Mouse (Mus musculus) forebrain, embryonic 11.5 days (tissue): ENCODE results near the gene Dpep2nb. TPM values are rescaled to one million over a fixed set of nuclear protein-coding genes. Genes with fewer than 3 reads are reported as not detected.
"Not testable (repeated sequence)": the region's sequence is repeated elsewhere in the genome, so short reads cannot be mapped to it uniquely, and the experiment has no call there.

Source experiments
- ATAC-seq: fragments of 200-750 bp; cut with Nextera tagmentation; replicated peaks from 2 replicates; pipeline ENCODE4 v1.8.0; 2017; ENCODE audit warnings: moderate TSS enrichment; ENCODE audit not compliant: low FRiP score
- DNase-seq: peaks from one replicate; pipeline ENCODE4 v3.0.0-alpha.2; 2017; ENCODE audit warnings: low spot score
- H3K27ac ChIP-seq: fragments of 300-500 bp; sonication (generic); 2 replicates; pipeline ENCODE4 v1.5.1; 2014; ENCODE audit warnings: low read depth, low read length
- H3K27me3 ChIP-seq: fragments of 300-500 bp; sonication (generic); 2 replicates; pipeline ENCODE4 v1.6.1; 2014; ENCODE audit warnings: mild to moderate bottlenecking, low read length, mixed read lengths; ENCODE audit not compliant: control insufficient read depth, insufficient read depth
- H3K36me3 ChIP-seq: fragments of 300-500 bp; sonication (generic); 2 replicates; pipeline ENCODE4 v1.6.1; 2014; ENCODE audit warnings: mild to moderate bottlenecking, low read length, moderate library complexity, mixed read lengths; ENCODE audit not compliant: control insufficient read depth, insufficient read depth
- H3K4me1 ChIP-seq: fragments of 300-500 bp; sonication (generic); replicated peaks from 2 replicates; pipeline ENCODE4 v1.6.1; 2014; ENCODE audit warnings: low read length, mixed read lengths; ENCODE audit not compliant: control insufficient read depth, insufficient read depth
- H3K4me2 ChIP-seq: fragments of 300-500 bp; sonication (generic); 2 replicates; pipeline ENCODE4 v1.6.1; 2014; ENCODE audit warnings: low read depth, mild to moderate bottlenecking, low read length, moderate library complexity, mixed read lengths; ENCODE audit not compliant: severe bottlenecking
- H3K4me3 ChIP-seq: fragments of 300-500 bp; sonication (generic); 2 replicates; pipeline ENCODE4 v1.5.1; 2014; ENCODE audit warnings: low read depth, low read length
- H3K9ac ChIP-seq: fragments of 300-500 bp; sonication (generic); 2 replicates; pipeline ENCODE4 v1.6.1; 2014; ENCODE audit warnings: low read length
- H3K9me3 ChIP-seq: fragments of 300-500 bp; sonication (generic); 2 replicates; pipeline ENCODE4 v1.6.1; 2016; ENCODE audit warnings: low read length, mixed read lengths; ENCODE audit not compliant: control insufficient read depth
- WGBS: fragments of 180-500 bp; shearing (Covaris S2); extraction: QIAGEN DNeasy Blood & Tissue Kit; methylation state at CpG from one replicate; pipeline ENCODE4 v1.1.7; 2014; 5-methylcytosine and 5-hydroxymethylcytosine counted together
- polyA plus RNA-seq: library from polyadenylated mRNA; unstranded; fragments of >200 nt; fragmentation: Nextera tagmentation; extraction: Ambion mirVana; gene quantifications from 2 replicates; pipeline ENCODE4 v1.2.1, GENCODE M21; 2014

Dpep2nb gene
- polyA plus RNA-seq, 1 experiment from 2014 or later: not detected

GRCm38 (mm10) chr8:105998971-105999370, 6.8 kb downstream of the Dpep2nb start:
- no peaks in the 10 kb centered on the region for H3K36me3 ChIP-seq
- no peak overlapping the region for H3K9ac ChIP-seq
- no peak overlapping the region for H3K4me2 ChIP-seq
- no peak overlapping the region for H3K4me3 ChIP-seq
- H3K27ac ChIP-seq: no peak overlapping the region
- ATAC-seq (no peak), DNase-seq (no peak)
- WGBS: 92% methylated on average over 2 of the region's 2 CpGs
- no peaks in the 10 kb centered on the region for H3K27me3 ChIP-seq
- no peaks in the 10 kb centered on the region for H3K4me1 ChIP-seq
- no peaks in the 10 kb centered on the region for H3K9me3 ChIP-seq

GRCm38 (mm10) chr8:105996359-105996758, 9.4 kb downstream of the Dpep2nb start:
- Histone ChIP-seq H3K4me1 (no peaks in the 10 kb centered on the region), H3K9me3 (no peaks in the 10 kb centered on the region), H3K9ac (no peak overlapping the region), H3K27ac (no peak overlapping the region), H3K4me2 (no peak overlapping the region), H3K36me3 (no peaks in the 10 kb centered on the region), H3K27me3 (no peaks in the 10 kb centered on the region), H3K4me3 (no peak overlapping the region)
- 74% methylated on average over 7 of the region's 7 CpGs for WGBS
- DNase-seq (no peak), ATAC-seq (no peak)

GRCm38 (mm10) chr8:105993226-105993625, 12.5 kb downstream of the Dpep2nb start:
- ATAC-seq (no peak), DNase-seq (no peak)
- no peak overlapping the region for H3K9ac ChIP-seq

GRCm38 (mm10) chr8:105992499-105992898, 13.3 kb downstream of the Dpep2nb start:
- DNase-seq (no peak), ATAC-seq (no peak)
- Histone ChIP-seq H3K4me1 (no peaks in the 10 kb centered on the region), H3K36me3 (no peaks in the 10 kb centered on the region), H3K27ac (no peak overlapping the region), H3K4me2 (no peak overlapping the region), H3K4me3 (no peak overlapping the region), H3K9me3 (no peaks in the 10 kb centered on the region), H3K27me3 (no peaks in the 10 kb centered on the region), H3K9ac (no peak overlapping the region)
- whole genome bisulfite sequencing: 74% methylated on average over 5 of the region's 5 CpGs

More at GRCm38 (mm10) chr8:105993226-105993625, 12.5 kb downstream of the Dpep2nb start:
- Histone ChIP-seq H3K9me3 (no peaks in the 10 kb centered on the region), H3K4me1 (no peaks in the 10 kb centered on the region), H3K27me3 (no peaks in the 10 kb centered on the region), H3K27ac (no peak overlapping the region), H3K4me3 (no peak overlapping the region), H3K4me2 (no peak overlapping the region), H3K36me3 (no peaks in the 10 kb centered on the region)
- WGBS: 58% methylated on average over 4 of the region's 4 CpGs

- Histone ChIP-seq H3K4me2 (no peak overlapping the region), H3K27ac (no peak overlapping the region), H3K36me3 (no peaks in the 10 kb centered on the region), H3K9me3 (no peaks in the 10 kb centered on the region), H3K4me3 (no peak overlapping the region), H3K4me1 (no peaks in the 10 kb centered on the region), H3K27me3 (no peaks in the 10 kb centered on the region), H3K9ac (peak overlapping the region; percentile 41; the same call in 1 of the 2 replicates)
- WGBS: 89% methylated on average over 2 of the region's 2 CpGs
- DNase-seq (no peak), ATAC-seq (no peak)
These were observed 14.2 kb downstream of the Dpep2nb start for GRCm38 (mm10) chr8:105991546-105991945.

- 11% methylated on average over 15 of the region's 15 CpGs for WGBS
- Histone ChIP-seq H3K4me3 (no peak within 1 kb of the TSS), H3K27me3 (no peaks in the 10 kb centered on the region), H3K36me3 (no peaks in the 10 kb centered on the region), H3K4me1 (no peaks in the 10 kb centered on the region), H3K27ac (no peak within 1 kb of the TSS), H3K4me2 (peak within 1 kb of the TSS; percentile 15; the same call in 1 of the 2 replicates), H3K9me3 (no peaks in the 10 kb centered on the region), H3K9ac (peak within 1 kb of the TSS; percentile 41)
- ATAC-seq (peak; percentile 71), DNase-seq (peak; percentile 89)
These were observed 14.9 kb downstream of the Dpep2nb start, which contains the start of gene Dus2 for GRCm38 (mm10) chr8:105990856-105991387. TSS of gene Dus2 (plus strand) at chr8:105991337.

- Histone ChIP-seq H3K4me3 (no peak overlapping the region), H3K9me3 (no peaks in the 10 kb centered on the region), H3K4me2 (no peak overlapping the region), H3K27me3 (no peaks in the 10 kb centered on the region), H3K36me3 (no peaks in the 10 kb centered on the region), H3K9ac (no peak overlapping the region), H3K27ac (no peak overlapping the region), H3K4me1 (no peaks in the 10 kb centered on the region)
- ATAC-seq (no peak), DNase-seq (no peak)
- 84% methylated on average over 11 of the region's 11 CpGs for WGBS
These were observed 17.2 kb downstream of the Dpep2nb start for GRCm38 (mm10) chr8:105988546-105988945.

- not testable (repeated sequence) for H3K36me3 ChIP-seq, H3K27me3 ChIP-seq, H3K9me3 ChIP-seq, DNase-seq, H3K4me1 ChIP-seq, ATAC-seq, H3K4me3 ChIP-seq, H3K9ac ChIP-seq, H3K27ac ChIP-seq, H3K4me2 ChIP-seq
- WGBS: 85% methylated on average over 11 of the region's 11 CpGs
These were observed 22.4 kb downstream of the Dpep2nb start for GRCm38 (mm10) chr8:105983406-105983805.

GRCm38 (mm10) chr8:105981146-105981545, 24.6 kb downstream of the Dpep2nb start:
- Histone ChIP-seq H3K4me1 (no peaks in the 10 kb centered on the region), H3K9ac (no peak overlapping the region), H3K36me3 (no peaks in the 10 kb centered on the region), H3K27ac (no peak overlapping the region), H3K4me2 (no peak overlapping the region), H3K4me3 (no peak overlapping the region), H3K27me3 (no peaks in the 10 kb centered on the region), H3K9me3 (no peaks in the 10 kb centered on the region)
- no peak for ATAC-seq
- no peak for DNase-seq
- 97% methylated on average over 1 of the region's 1 CpGs for WGBS
